Mouse (Mus musculus): ENCODE measurements around the gene Stim1.

The Stim1 gene

DNA sequence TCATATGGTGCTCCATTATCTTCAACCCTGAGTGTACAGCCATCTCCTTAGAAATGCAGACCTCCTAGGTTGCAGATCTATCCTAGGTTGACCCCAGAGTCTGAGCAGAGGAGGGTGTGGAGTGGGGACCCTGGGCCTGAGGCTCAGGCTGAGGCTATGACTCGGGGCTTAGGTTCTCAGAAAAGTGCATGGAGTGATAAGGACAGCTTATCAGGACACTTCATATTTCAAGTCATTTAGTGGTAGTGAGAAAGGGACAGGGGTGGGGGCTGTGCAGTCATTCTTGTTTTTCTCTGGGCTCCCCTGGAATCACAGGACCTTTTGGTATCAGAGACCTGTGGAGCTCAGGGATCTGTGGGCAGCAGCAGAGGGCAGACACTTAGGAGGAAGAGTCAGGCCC, 218.5 kb downstream of the Stim1 start:
- DNase-seq (ENCODE audit: low read depth, low spot score): no peak
- Histone ChIP-seq H3K36me3 (ENCODE audit: control insufficient read depth, insufficient read depth, low read length, poor library complexity, severe bottlenecking) (no peaks in the 10 kb centered on the region), H3K27me3 (ENCODE audit: control insufficient read depth, insufficient read depth, low read length, poor library complexity, severe bottlenecking) (no peaks in the 10 kb centered on the region)

All from splenic B cell, adult 2 months (primary cell).